Mouse (Mus musculus) lung, postnatal 0 days (tissue): ENCODE measurements around the gene Paqr5.

Source experiments
- CTCF ChIP-seq: IDR thresholded peaks from 2 replicates; pipeline ENCODE4 v1.5.1; 2016; ENCODE audit warnings: antibody characterized with exemption, mild to moderate bottlenecking
- EP300 ChIP-seq: IDR thresholded peaks from 2 replicates; pipeline ENCODE4 v1.6.1; 2016; ENCODE audit warnings: antibody characterized with exemption, mild to moderate bottlenecking, control low read depth

DNA sequence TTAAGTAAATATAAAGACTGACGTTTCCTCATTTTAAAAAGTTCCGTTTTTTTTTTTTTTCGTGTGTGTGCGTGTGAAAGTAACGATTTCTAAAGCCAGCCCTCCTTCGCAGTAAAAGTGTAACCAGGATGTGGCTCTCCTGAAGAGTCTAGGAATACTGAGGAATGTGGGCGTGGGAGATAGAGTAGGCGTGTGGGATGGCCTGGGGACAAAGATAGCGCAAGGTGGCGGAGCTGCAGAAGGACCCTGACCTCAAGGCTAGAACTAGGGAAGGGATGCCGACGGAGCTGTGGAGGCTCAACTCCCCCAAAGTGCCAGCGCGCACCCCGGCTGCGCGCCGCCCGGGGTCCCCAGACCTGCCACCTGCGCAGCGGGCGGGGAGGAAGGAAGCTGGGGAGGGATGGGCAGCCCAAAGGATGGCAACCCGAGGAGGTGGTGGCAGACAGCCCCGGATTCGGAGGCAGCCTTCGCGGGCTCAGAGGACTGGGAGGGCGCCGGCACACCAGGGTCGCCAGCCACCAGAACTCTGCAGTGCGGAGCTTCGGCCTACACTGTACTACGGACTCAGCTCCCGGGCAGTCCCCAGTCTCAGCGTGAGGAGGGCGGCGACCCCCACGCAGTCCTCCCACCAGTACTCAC lies 80.6 kb downstream of the Paqr5 start:
- TF ChIP-seq CTCF: no peak
- no peak for TF ChIP-seq EP300
